ENCODE assay signal across 8 mouse cellular contexts in genomic region chr6:83161442-83161841, GRCm38 (mm10). TPM values are rescaled to one million over a fixed set of nuclear protein-coding genes. Genes with fewer than 3 reads are reported as not detected.
DNase-seq lines count a peak whose midpoint lies in the region; ATAC-seq lines count a peak whose summit lies in the region.

No protein-coding gene starts in this region.

- intact Hi-C loops in left cerebral cortex, postnatal 36 days (cut with DNase I): loop anchor here (10.0 kb wide), 1 partner anchor 167 kb away; no protein-coding TSS in a partner anchor

- H3K27me3 ChIP-seq in heart, embryonic 15.5 days: peaks cover 30% of the 10 kb centered on the region
- peaks cover 38% of the 10 kb centered on the region for H3K27me3 ChIP-seq in hindbrain, embryonic 13.5 days
- H3K27me3 ChIP-seq in midbrain, embryonic 11.5 days (ENCODE audit: control insufficient read depth, insufficient read depth, low read length): peaks cover 31% of the 10 kb centered on the region

- H3K4me2 ChIP-seq in heart, embryonic 15.5 days: peak overlapping the region; percentile 82
- H3K4me2 ChIP-seq in hindbrain, embryonic 13.5 days: peak overlapping the region; percentile 52
- peak overlapping the region; percentile 29 for H3K4me2 ChIP-seq in midbrain, embryonic 11.5 days

- WGBS in heart, embryonic 15.5 days: 8% methylated on average over 19 of the region's 19 CpGs
- WGBS in hindbrain, embryonic 13.5 days: 7% methylated on average over 19 of the region's 19 CpGs
- WGBS in midbrain, embryonic 11.5 days: 4% methylated on average over 19 of the region's 19 CpGs

- no peak for ATAC-seq in heart, embryonic 15.5 days (replicated peaks; ENCODE audit: insufficient number of reproducible peaks, insufficient read depth, low FRiP score, low read depth)
- ATAC-seq in hindbrain, embryonic 13.5 days (ENCODE audit: low FRiP score): no peak
- ATAC-seq in midbrain, embryonic 11.5 days (ENCODE audit: low FRiP score): no peak
- no peak for ATAC-seq in CD4-positive, CD25-positive, alpha-beta regulatory T cell, adult 4 months

- peak overlapping the region; percentile 46; the same call in 1 of the 2 replicates for H3K9ac ChIP-seq in heart, embryonic 15.5 days
- peak overlapping the region; percentile 46 for H3K9ac ChIP-seq in hindbrain, embryonic 13.5 days
- peak overlapping the region; percentile 30; the same call in 1 of the 2 replicates for H3K9ac ChIP-seq in midbrain, embryonic 11.5 days (ENCODE audit: low read length)

- H3K4me1 ChIP-seq in heart, embryonic 15.5 days (replicated peaks): peaks cover 27% of the 10 kb centered on the region
- H3K4me1 ChIP-seq in hindbrain, embryonic 13.5 days (replicated peaks): peaks cover 31% of the 10 kb centered on the region
- peaks cover 20% of the 10 kb centered on the region for H3K4me1 ChIP-seq in midbrain, embryonic 11.5 days (ENCODE audit: control insufficient read depth, insufficient read depth, low read length)

- DNase-seq in heart, adult 11 months: no peak
- peak; percentile 18 for DNase-seq in ZHBTc4 (ENCODE audit: low read depth, low spot score)
- peak; percentile 90 for DNase-seq in midbrain, embryonic 11.5 days (ENCODE audit: low spot score, missing footprints)
- no peak for DNase-seq in layer of hippocampus, postnatal 10 days (ENCODE audit: low spot score in 2 of 2)
- no peak for DNase-seq in left cerebral cortex, postnatal 36 days (ENCODE audit: low spot score in 2 of 2)

- no peaks in the 10 kb centered on the region for H3K36me3 ChIP-seq in heart, embryonic 15.5 days
- no peaks in the 10 kb centered on the region for H3K36me3 ChIP-seq in hindbrain, embryonic 13.5 days
- no peaks in the 10 kb centered on the region for H3K36me3 ChIP-seq in midbrain, embryonic 11.5 days (ENCODE audit: control insufficient read depth, insufficient read depth, low read length)

- H3K4me3 ChIP-seq in heart, embryonic 15.5 days: peak overlapping the region; percentile 52
- peak overlapping the region; percentile 31 for H3K4me3 ChIP-seq in hindbrain, embryonic 13.5 days
- H3K4me3 ChIP-seq in midbrain, embryonic 11.5 days (ENCODE audit: low read depth, low read length): peak overlapping the region; percentile 20

- no peaks in the 10 kb centered on the region for H3K9me3 ChIP-seq in heart, embryonic 15.5 days (replicated peaks)
- no peaks in the 10 kb centered on the region for H3K9me3 ChIP-seq in hindbrain, embryonic 13.5 days
- no peaks in the 10 kb centered on the region for H3K9me3 ChIP-seq in midbrain, embryonic 11.5 days (ENCODE audit: control insufficient read depth, low read length)

- no peak overlapping the region for H3K27ac ChIP-seq in heart, embryonic 15.5 days
- no peak overlapping the region for H3K27ac ChIP-seq in hindbrain, embryonic 13.5 days
- no peak overlapping the region for H3K27ac ChIP-seq in midbrain, embryonic 11.5 days (ENCODE audit: low read depth, low read length)

RNA-seq across cellular contexts. Expression of gene Dctn1, which starts 4.3 kb away (rescaled TPM):
- polyA plus RNA-seq in heart, embryonic 15.5 days (2015; fragmentation: Nextera tagmentation; extraction: Ambion mirVana): 60.3 and 82.8 TPM in 2 replicates
- polyA plus RNA-seq in hindbrain, embryonic 13.5 days (2015; fragmentation: Nextera tagmentation; extraction: Ambion mirVana): 142 and 147 TPM in 2 replicates
- polyA plus RNA-seq in midbrain, embryonic 11.5 days (2014; fragmentation: Nextera tagmentation; extraction: Ambion mirVana): 80.2 and 81.7 TPM in 2 replicates
- polyA plus RNA-seq in CD4-positive, CD25-positive, alpha-beta regulatory T cell, adult 4 months (2017; shearing (Covaris generic)): 10 to 100 TPM; 14.7 to 18.2 TPM
- total RNA-seq in layer of hippocampus, postnatal 10 days (2021): 100 to 1,000 TPM; 360 to 362 TPM
- total RNA-seq in left cerebral cortex, postnatal 36 days (2021): 100 to 1,000 TPM; 373 to 386 TPM

RNA-seq across cellular contexts. Expression of gene 1700003E16Rik, which starts 5.2 kb away (rescaled TPM):
- 0.91 and 1.6 TPM in 2 replicates for polyA plus RNA-seq in heart, embryonic 15.5 days (2015; fragmentation: Nextera tagmentation; extraction: Ambion mirVana)
- polyA plus RNA-seq in hindbrain, embryonic 13.5 days (2015; fragmentation: Nextera tagmentation; extraction: Ambion mirVana): 4.3 and 6.0 TPM in 2 replicates
- 1.7 TPM in 2 replicates for polyA plus RNA-seq in midbrain, embryonic 11.5 days (2014; fragmentation: Nextera tagmentation; extraction: Ambion mirVana)
- polyA plus RNA-seq in CD4-positive, CD25-positive, alpha-beta regulatory T cell, adult 4 months (2017; shearing (Covaris generic)): not detected
- 10 to 100 TPM; 20.6 to 22.1 TPM for total RNA-seq in layer of hippocampus, postnatal 10 days (2021)
- total RNA-seq in left cerebral cortex, postnatal 36 days (2021): 10 to 100 TPM; 27.4 to 31.5 TPM

RNA-seq across cellular contexts. Expression of gene Wdr54, which starts 5.2 kb away (rescaled TPM):
- polyA plus RNA-seq in heart, embryonic 15.5 days (2015; fragmentation: Nextera tagmentation; extraction: Ambion mirVana): 3.4 and 4.3 TPM in 2 replicates
- polyA plus RNA-seq in hindbrain, embryonic 13.5 days (2015; fragmentation: Nextera tagmentation; extraction: Ambion mirVana): 15.2 and 15.5 TPM in 2 replicates
- polyA plus RNA-seq in midbrain, embryonic 11.5 days (2014; fragmentation: Nextera tagmentation; extraction: Ambion mirVana): 11.1 and 13.7 TPM in 2 replicates
- polyA plus RNA-seq in CD4-positive, CD25-positive, alpha-beta regulatory T cell, adult 4 months (2017; shearing (Covaris generic)): 1 to 10 TPM in 1 of 2 experiments, not detected in 1; 2.1 TPM
- 10 to 100 TPM; 21.5 to 28.1 TPM for total RNA-seq in layer of hippocampus, postnatal 10 days (2021)
- total RNA-seq in left cerebral cortex, postnatal 36 days (2021): 10 to 100 TPM; 29.1 to 31.3 TPM

RNA-seq across cellular contexts. Expression of gene Rtkn, which starts 26.2 kb away (rescaled TPM):
- polyA plus RNA-seq in heart, embryonic 15.5 days (2015; fragmentation: Nextera tagmentation; extraction: Ambion mirVana): 19.3 and 26.2 TPM in 2 replicates
- polyA plus RNA-seq in hindbrain, embryonic 13.5 days (2015; fragmentation: Nextera tagmentation; extraction: Ambion mirVana): 15.9 and 16.6 TPM in 2 replicates
- polyA plus RNA-seq in midbrain, embryonic 11.5 days (2014; fragmentation: Nextera tagmentation; extraction: Ambion mirVana): 13.6 and 16.6 TPM in 2 replicates
- under 1 TPM in 1 of 2 experiments, not detected in 1; 0.49 TPM for polyA plus RNA-seq in CD4-positive, CD25-positive, alpha-beta regulatory T cell, adult 4 months (2017; shearing (Covaris generic))
- total RNA-seq in layer of hippocampus, postnatal 10 days (2021): 10 to 100 TPM; 36.2 to 36.5 TPM
- total RNA-seq in left cerebral cortex, postnatal 36 days (2021): 100 to 1,000 TPM in 1 of 2 experiments, 10 to 100 TPM in 1; 88.7 to 105 TPM

RNA-seq across cellular contexts. Expression of gene Ino80b, which starts 36.2 kb away (rescaled TPM):
- polyA plus RNA-seq in heart, embryonic 15.5 days (2015; fragmentation: Nextera tagmentation; extraction: Ambion mirVana): 7.4 and 9.2 TPM in 2 replicates
- polyA plus RNA-seq in hindbrain, embryonic 13.5 days (2015; fragmentation: Nextera tagmentation; extraction: Ambion mirVana): 13.4 and 14.1 TPM in 2 replicates
- 18.8 and 19.4 TPM in 2 replicates for polyA plus RNA-seq in midbrain, embryonic 11.5 days (2014; fragmentation: Nextera tagmentation; extraction: Ambion mirVana)
- polyA plus RNA-seq in CD4-positive, CD25-positive, alpha-beta regulatory T cell, adult 4 months (2017; shearing (Covaris generic)): 1 to 10 TPM in 1 of 2 experiments, under 1 TPM in 1; 0.56 to 3.3 TPM
- 10 to 100 TPM; 21.6 to 22.6 TPM for total RNA-seq in layer of hippocampus, postnatal 10 days (2021)
- 10 to 100 TPM; 20.5 to 26.0 TPM for total RNA-seq in left cerebral cortex, postnatal 36 days (2021)

Comparison
In these comparisons a context has a peak if more than half of its experiments do, and no peak if none do; other contexts are left out.
1. H3K4me2 ChIP-seq: peak in every context shown above with its lines; median percentile 82 in heart, embryonic 15.5 days; 52 in hindbrain, embryonic 13.5 days; 29 in midbrain, embryonic 11.5 days.
2. DNase-seq: peak in ZHBTc4 (single experiment) and midbrain, embryonic 11.5 days (single experiment); none in heart, adult 11 months (single experiment), layer of hippocampus, postnatal 10 days (0 of 2) and left cerebral cortex, postnatal 36 days (0 of 2).
3. Peak in every context shown above with its lines, with median percentiles within 50 percentile points of each other: H3K4me3 ChIP-seq and H3K9ac ChIP-seq.